Mouse (Mus musculus): ENCODE data around the gene Sik3.

Sik3 gene

DNA sequence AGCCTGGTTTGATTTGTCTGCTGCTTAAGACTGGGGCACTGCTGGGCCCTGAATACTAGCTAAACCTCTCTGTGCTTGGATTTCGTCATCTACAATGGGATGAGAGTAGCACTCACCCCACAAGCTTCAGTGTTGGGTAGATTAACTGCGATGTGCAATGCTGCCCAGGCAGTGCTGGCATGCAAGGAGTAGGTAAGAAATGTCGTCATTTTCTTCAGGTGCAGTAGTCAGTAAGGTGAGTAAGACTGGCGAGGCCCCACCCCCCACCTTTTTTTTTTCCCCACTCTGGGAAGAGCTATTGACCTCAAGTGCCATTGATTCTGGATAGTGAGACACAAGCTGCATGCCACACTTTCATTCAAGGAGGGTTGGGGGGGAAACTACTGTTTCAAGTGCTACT, 3.8 kb downstream of the Sik3 start:
- no peak for DNase-seq

GRCm38 (mm10) chr9:46018316-46018715, 5.7 kb downstream of the Sik3 start:
- no peak for DNase-seq

- DNase-seq, result no peak
Observed at GRCm38 (mm10) chr9:46019975-46020374, 7.4 kb downstream of the Sik3 start.

- DNase-seq, result no peak
Observed at GRCm38 (mm10) chr9:46023591-46023990, 11.0 kb downstream of the Sik3 start.

DNA sequence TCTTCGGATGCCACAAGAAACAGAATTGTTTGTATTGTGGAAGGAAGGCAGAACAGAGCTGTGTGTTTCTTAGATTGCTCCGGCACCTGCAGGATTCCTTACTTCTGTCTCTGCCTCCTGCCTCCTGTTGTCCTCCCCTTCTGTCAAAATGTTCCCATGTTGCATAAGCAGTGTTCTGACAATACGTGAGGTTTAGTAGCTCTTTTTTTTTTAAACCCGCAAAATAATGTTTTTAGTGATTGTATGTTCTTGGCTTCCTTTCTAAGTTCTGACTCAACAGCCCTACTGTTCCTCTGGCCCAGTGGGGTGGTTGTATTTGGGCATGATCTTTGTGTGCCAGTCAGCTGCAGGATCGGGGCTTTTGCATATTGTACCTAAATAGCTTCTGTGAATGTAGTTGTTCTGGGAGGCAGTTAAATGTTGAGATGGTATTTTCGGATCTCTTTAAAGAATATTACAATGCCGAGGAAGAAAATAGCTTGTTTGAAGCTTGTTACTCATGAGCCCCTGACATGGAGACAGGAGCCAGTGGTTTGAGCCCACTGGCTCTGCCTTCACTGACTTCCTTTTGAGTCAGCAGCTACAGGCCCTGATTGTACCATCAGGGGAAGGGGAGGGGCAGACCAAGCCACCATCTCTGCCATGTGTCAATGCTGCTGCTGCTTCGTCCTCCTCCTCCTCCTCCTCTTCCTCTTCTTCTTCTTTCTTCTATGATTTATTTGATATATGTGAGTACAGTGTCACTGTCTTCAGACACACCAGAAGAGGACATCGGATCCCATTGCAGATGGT, 13.6 kb downstream of the Sik3 start:
- DNase-seq, result no peak

- no peak for DNase-seq
Observed at GRCm38 (mm10) chr9:46027994-46028393, 15.4 kb downstream of the Sik3 start.

DNA sequence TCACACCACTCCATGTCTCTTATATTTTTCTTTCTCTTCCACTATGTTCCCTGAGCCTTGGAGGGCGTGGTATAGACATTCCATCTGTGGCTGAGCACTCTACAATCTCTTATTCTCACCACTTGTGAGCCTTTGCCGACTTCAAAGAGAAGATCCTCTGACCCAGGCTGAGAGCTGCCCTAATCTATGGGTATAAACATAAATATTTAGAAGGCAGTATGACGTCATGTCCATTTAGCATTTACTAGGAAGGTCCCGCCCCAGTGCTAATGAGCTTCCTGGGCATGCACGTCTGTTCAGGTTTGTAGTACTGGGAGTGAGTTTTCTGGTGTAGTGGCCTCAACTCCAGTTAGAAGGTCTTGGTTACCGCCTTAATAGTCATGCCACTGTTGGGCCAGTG, 16.9 kb downstream of the Sik3 start:
- DNase-seq, result no peak

GRCm38 (mm10) chr9:46030184-46030583, 17.6 kb downstream of the Sik3 start:
- no peak for DNase-seq

DNA sequence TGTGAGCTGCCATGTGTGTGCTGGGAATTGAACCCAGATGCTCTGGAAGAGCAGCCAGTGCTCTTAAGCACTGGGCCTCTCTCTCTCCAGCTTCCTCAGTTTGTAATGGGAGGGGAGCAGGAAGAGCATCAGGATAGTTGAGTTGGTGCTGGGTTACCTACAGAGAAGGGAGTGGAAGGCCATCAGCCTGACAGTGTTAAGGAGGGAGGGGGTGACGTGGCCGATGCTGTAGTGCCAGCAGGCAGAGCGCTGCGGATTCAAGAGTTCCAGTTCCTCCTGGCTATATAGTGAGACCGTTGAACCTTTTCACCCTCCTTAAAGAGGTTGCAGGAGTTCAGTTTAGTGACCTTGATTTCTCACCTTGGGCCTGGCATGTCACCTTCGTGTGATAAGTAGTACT, 18.3 kb downstream of the Sik3 start:
- no peak for DNase-seq

DNA sequence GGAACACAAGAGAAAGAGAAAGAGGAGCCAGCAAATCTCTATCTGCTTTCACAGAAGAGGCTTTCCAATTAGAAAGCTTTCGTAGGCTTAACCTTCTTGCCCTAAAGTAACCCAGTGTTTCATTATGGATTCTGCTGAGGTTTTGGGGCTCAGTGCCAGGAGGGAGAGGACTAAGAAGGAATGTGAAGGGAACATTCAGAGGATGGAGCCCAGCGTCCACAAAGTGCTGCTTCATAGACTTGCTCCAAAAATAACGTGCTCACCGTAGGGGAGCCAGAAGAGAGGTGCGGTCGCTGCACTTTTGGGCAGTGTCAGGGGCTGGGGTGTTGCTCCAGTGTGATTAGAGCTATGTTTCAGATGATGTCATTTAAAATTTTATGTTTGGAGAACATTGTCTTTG, 19.6 kb downstream of the Sik3 start:
- DNase-seq, result no peak

DNA sequence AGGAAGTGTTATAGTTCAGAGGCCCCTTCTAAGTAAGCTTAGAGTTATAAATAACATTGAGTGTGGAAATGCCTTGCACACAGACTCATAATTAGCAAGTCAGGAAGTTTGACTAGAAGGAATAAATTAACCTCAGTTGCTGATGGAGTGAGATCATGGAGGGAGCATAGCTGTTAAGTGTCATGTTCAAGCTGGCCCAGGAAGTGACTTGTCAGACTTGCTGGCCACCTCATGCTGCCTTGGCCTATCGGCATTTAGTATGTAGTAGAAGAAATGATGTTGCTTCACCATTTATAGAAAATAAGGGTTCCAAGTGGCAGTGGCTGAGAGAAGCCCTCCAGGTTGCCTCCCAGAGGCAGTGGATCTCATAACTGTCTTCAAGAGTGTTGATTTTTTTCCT, 20.4 kb downstream of the Sik3 start:
- DNase-seq, result no peak

DNA sequence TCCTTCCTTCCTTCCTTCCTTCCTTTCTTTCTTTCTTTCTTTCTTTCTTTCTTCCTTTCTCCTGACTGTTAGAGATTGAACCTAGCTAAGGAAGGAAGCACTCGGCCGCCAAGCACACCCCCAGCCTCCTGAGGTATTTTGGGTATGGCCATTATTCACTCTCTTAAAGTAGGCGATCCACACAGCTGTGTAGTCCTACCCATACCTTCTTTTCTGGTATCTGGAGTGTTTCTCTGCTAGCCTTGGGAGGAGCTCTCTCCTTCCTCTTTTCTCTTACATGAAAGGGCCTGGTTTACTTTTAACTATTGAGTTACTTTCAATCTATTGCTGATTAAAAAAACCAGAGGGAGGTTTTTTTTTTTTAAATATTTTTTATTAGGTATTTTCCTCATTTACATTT, 21.2 kb downstream of the Sik3 start:
- no peak for DNase-seq

- DNase-seq, result no peak
Observed at GRCm38 (mm10) chr9:46035290-46035871, 22.8 kb downstream of the Sik3 start.

DNA sequence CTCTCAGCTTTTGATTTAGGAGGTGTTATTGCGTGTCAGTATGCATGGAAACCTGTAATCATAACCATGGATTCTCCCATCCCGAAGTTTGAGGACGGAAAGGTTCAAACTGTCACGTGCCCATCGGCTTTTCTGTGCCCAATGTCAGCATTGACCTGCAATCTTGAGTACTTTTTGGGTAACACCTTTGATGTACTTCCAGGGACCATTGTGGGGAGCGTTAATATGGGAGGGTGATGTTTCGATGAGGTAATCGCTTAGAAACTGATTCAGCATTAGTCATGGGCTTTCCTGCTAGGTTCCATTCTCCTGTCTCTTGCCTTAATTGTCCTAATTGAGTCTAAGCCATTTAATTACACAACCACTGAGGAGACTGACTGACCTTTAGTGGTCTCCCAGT, 24.3 kb downstream of the Sik3 start:
- no peak for DNase-seq

- DNase-seq, result no peak
Observed at GRCm38 (mm10) chr9:46038786-46039185, 26.2 kb downstream of the Sik3 start.

DNA sequence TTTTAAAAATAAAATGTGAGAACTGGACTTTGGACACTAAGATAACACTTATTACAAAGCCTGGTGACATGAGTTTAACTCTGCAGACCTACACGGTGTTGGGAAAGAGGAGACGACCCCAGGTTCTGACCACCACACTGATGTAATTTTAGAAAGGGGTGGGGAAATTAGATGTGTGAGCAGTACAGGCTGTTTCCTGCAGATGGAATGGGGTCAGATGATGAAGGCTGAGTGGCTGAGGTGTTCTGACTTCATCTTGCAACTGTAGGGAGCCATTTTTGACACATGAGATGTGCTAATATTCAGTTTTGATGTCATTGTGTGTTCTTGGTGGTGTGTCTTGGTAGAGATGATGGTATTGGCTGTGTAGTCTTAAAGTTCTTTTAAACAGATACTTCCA, 28.6 kb downstream of the Sik3 start:
- no peak for DNase-seq

DNA sequence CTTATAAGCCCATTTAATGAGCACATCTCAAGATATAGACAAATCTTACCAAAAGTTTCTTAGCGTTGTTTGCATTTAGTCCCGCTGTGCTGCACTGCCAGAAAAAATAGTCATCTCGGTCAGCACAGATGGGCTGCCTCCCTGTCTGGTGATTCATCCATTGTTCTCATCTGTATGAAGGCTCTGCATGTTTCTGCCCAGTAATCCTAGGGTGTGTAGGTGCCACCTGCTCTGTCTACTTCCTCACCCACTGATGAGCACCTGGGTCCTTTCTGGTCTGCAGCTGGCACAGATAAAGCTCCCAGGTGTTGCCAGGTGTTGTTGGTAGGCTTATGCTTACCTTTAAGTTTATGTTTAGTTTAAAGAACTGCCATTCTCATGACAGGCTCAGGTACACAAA, 29.8 kb downstream of the Sik3 start:
- peak; percentile 49 for DNase-seq

- no peak for DNase-seq
Observed at GRCm38 (mm10) chr9:46043626-46044025, 31.0 kb downstream of the Sik3 start.

GRCm38 (mm10) chr9:46046724-46047517, 34.3 kb downstream of the Sik3 start:
- DNase-seq, result no peak

GRCm38 (mm10) chr9:46049525-46049924, 36.9 kb downstream of the Sik3 start:
- no peak for DNase-seq

DNA sequence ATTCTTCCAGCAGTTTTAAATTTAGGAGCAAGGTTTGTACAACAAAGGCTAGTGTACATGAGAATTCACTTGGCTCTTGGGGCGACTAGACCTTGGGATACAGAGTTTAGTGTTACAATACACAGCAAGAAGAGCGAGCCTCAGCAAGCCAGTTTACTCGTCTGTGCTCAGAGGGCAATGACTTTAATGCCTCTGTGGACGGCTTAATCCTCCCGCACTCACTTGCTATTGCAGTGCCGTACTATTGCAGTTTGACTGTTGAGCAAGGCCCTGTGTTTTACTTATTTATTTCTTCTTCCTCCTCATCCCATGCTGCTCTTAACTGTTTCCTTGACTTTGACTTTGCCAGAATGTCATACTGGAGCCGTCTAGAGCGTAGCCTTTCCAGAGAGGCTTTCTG, 37.6 kb downstream of the Sik3 start:
- no peak for DNase-seq

GRCm38 (mm10) chr9:46053014-46053666, 40.5 kb downstream of the Sik3 start:
- DNase-seq, result no peak

GRCm38 (mm10) chr9:46058065-46058464, 45.4 kb downstream of the Sik3 start:
- DNase-seq, result no peak

GRCm38 (mm10) chr9:46060249-46060648, 47.6 kb downstream of the Sik3 start:
- DNase-seq, result no peak

Data from right cerebral cortex, postnatal 25 days (tissue).